Mouse (Mus musculus): ENCODE measurements around the gene Gbf1.

DNA sequence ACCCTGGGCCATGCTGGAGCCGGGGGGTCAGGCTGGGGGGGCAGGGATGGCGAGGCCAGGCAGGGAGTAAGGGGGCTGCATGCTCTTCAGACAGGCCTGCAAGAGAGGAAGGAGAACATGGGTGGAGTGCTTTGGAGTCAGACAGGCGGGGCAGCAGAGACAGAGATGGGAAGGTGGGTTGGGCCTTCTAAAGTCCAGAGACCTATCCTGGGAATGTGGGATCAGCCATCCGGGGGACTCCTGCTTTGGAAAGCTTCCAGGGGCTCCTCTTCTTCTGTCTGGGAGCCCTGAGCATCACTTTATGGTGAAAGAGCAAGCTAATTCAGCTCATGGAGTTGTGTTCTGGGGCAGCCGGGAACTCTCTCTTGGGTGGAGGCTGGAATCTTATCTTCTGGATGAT, 172.6 kb downstream of the Gbf1 start:
- no peak for TF ChIP-seq CTCF (IDR thresholded peaks at IDR 0.05; ENCODE audit: insufficient read depth, low read length)
- no peak for TF ChIP-seq POLR2A (IDR thresholded peaks at IDR 0.05; ENCODE audit: borderline replicate concordance, extremely low read depth, low read depth, low read length)
